Mouse (Mus musculus) left cerebral cortex, adult 2 months (tissue): Measurements from ENCODE around the gene Epb41l4b. TPM values are rescaled to one million over a fixed set of nuclear protein-coding genes. Genes with fewer than 3 reads are reported as not detected.

Experiments
- DNase-seq, 2 experiments: peaks; one replicate each; pipeline ENCODE4 v3.0.0; 2021 to 2022; ENCODE audit warnings: low spot score in 2 of 2, mixed read lengths in 1 of 2; ENCODE audit errors: extremely low spot score in 1 of 2
- H3K27ac ChIP-seq: fragments of 200-600 bp; 2 replicates; pipeline ENCODE4 v1.8.1; 2022
- H3K4me3 ChIP-seq: fragments of 200-600 bp; 2 replicates; pipeline ENCODE4 v1.8.1; 2022
- CTCF ChIP-seq: fragments of 200-600 bp; IDR thresholded peaks from 2 replicates; pipeline ENCODE4 v1.8.1; 2022; ENCODE audit warnings: antibody characterized with exemption, mild to moderate bottlenecking, moderate library complexity
- intact Hi-C: fragments of 180-260 bp; cut with DNase I; formaldehyde crosslinking; loops from one replicate; pipeline ENCODE4 v1.15.1; 2025
- total RNA-seq, 2 experiments: library from RNA; stranded (reverse); gene quantifications; 2 replicates each; pipeline ENCODE4 v1.2.3; 2021

Epb41l4b gene
- total RNA-seq, 2 experiments from 2014 or later = 37.7 to 42.8 TPM

DNA sequence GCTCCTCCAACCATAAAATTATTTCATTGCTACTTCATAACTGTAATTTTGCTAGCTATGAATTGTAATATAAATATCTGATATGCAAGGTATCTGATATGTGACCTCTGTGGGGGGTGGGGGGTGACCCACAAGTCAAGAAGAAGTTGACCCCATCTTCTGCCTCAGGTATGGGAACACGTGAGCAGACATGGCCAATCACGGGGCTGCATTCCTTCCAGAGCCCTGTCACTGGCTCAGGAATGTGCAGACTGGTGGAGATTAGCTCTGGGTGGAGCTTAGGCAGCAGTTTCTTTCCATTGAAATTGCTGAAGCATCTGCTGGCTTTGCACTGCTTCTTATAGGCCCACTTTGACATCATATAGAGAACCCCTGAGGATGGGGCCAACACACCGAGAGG is 4.9 kb upstream of the Epb41l4b start:
- H3K27ac ChIP-seq = no peak overlapping the region
- H3K4me3 ChIP-seq = no peak overlapping the region
- TF ChIP-seq CTCF = no peak
- intact Hi-C loops = loop anchor here (10.0 kb wide), 1 partner anchor 127 kb away; no protein-coding TSS in a partner anchor
- DNase-seq = no peak

DNA sequence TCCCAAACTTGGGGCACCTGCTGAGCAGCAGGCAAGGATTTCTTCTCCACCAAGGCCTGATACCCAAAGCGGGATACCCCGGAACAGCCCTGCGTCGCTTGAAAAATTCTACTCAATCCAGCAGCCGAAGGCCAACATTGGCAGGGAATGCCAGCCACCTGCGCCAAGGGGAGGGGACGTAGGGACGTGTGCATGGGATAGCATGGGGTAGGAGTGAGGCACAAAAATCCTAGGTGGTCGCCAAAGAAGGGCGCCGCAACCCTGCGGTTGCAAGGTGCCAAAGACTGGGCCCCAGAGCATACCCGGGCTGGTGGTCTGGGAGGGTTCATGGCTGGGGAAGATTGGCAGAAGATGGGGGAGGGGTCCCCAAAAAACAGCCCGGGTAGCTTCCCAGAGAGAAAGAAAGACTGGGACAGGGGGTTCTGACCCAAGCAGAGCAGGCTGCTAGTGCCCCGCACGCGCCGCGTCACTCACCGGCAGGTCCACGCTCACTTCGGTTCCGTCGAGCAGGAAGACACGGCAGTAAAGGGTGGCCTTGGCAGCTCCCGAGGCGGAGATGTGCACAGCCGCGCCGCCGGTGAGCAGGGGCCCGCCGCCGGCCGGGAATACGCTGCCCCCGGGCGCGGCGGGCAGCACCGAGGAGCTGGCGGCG is 737 bp downstream of the Epb41l4b start:
- TF ChIP-seq CTCF = no peak
- DNase-seq = peak in 1 of 2 experiments; percentile 40
- intact Hi-C loops = loop anchor here (1.0 to 10.0 kb wide), 3 partner anchors 77 to 132 kb away; no protein-coding TSS in a partner anchor
- H3K27ac ChIP-seq = peak overlapping the region; percentile 53; the same call in 1 of the 2 replicates
- H3K4me3 ChIP-seq = peak overlapping the region; percentile 71

DNA sequence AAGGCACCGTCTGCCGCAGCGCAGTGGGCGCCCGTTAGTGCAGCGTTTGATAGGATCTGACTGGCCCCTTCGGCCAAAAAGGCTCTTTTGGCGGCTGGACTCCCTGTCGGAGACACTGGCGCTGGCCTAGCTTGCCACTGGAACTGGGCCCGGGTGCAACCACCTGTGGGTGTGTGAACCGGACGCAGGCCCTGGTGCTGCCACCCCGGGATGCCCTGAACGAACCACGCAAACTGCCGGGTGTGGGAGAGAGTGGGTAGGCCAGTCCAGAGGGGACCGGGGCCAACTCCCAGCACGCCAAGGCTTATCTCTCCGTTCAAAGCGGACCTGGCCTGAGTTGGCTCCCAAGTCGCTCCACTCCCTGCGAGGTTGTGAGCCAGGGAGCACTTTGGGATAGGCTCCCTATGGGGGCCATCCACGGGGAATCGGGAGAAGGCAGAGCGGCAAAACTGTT is 1.3 kb downstream of the Epb41l4b start:
- intact Hi-C loops = loop anchor here (2.0 to 10.0 kb wide), 2 partner anchors 125 to 133 kb away; no protein-coding TSS in a partner anchor
- Histone ChIP-seq H3K4me3 (peak overlapping the region; percentile 71), H3K27ac (peak overlapping the region; percentile 53; the same call in 1 of the 2 replicates)
- no peak for TF ChIP-seq CTCF
- DNase-seq = peak; percentile 29 to 50

DNA sequence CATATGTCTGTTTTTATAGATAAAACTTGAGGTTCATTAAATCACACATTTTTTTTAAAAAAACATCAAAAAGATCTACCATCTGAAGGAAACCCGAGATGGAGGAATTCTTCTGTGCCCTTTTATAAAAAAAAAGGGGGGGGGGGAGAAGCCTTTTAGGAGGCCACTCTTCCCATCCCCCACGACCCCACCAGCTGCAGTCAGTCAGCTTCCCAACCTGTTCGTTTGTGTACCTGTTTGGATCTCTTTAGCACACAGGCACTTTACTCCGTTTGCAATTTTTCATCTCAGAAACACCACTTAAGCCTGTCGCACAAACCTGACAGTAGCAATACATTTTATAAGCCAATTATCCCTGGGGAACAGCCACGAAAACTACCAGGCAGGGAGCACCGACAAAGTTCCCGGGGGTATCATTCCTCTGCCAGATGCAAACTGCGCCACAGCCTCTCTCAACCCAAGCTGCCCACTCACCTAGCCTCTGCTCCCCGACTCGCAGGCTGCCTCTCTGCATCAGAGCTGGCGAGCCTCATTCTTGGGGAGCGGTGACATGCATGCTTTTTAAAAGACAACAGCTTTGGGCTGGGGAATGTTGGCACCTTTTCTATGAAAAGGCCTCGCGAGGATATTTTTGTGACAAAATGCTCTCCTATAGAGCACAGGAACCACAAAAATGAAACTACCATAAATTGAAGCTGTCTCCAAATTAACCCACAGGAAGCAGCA is 2.1 kb downstream of the Epb41l4b start:
- DNase-seq = peak in 1 of 2 experiments; percentile 28
- peak overlapping the region; percentile 53 for H3K27ac ChIP-seq
- intact Hi-C loops = loop anchor here (10.0 kb wide), 1 partner anchor 134 kb away; no protein-coding TSS in a partner anchor
- no peak for TF ChIP-seq CTCF
- H3K4me3 ChIP-seq = peak overlapping the region; percentile 71

DNA sequence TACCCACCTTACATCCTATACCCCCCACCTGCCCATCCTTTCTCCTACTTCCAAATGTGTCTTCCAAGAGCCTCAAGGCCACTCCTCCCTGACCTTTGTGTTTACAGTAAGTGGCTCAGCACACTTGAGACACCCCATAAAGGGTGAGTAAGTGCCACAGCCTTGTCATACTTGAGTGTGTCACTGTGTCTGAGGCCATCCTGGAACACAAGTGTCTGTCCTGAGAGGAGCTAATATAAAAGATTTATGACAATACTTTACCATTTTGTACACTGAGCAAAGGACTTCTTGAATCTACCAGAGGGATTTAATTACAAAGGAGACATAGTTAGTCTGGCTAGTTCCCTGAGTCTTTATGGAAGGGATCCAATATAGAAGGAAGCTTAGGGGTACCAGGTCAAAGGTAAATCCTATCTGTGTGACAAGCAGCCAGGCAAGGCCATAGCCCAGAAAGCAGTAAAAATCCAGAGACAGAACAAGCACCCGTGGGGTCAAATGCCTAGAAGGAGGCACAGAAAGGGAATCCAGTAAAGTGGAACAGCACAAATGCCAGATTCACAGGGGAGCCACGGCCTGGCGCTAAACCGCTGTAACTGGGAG is 2.9 kb downstream of the Epb41l4b start:
- intact Hi-C loops = loop anchor here (10.0 kb wide), 1 partner anchor 135 kb away; no protein-coding TSS in a partner anchor
- H3K4me3 ChIP-seq = no peak overlapping the region
- H3K27ac ChIP-seq = no peak overlapping the region

DNA sequence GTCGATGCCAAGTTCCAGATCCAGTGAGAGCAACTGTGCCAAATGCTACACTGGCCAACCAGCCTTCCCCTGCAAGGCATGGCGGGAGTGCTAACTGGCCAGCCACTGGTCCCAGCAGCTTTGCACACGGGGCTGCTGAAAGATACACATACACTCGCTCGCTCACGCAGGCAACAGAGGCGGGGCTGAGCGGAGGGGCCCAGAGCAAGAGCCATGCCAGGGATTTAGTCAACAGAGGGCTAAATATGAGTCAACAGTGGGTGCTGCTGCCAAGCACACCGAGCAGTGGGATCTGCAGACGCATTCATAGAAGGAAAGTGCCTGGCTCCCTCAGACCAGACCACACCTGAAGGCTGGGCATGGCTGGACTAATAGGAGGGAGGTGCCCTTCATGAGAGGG is 3.8 kb downstream of the Epb41l4b start:
- Histone ChIP-seq H3K4me3 (peak overlapping the region; percentile 5; the same call in 1 of the 2 replicates), H3K27ac (no peak overlapping the region)
- no peak for TF ChIP-seq CTCF
- intact Hi-C loops = loop anchor here (5.0 kb wide), 1 partner anchor 272 kb away; the partner anchor contains the start of gene Ctnnal1
- DNase-seq = peak in 1 of 2 experiments; percentile 37

More for the DNA sequence above, 2.9 kb downstream of the Epb41l4b start:
- no peak for TF ChIP-seq CTCF
- DNase-seq = no peak

DNA sequence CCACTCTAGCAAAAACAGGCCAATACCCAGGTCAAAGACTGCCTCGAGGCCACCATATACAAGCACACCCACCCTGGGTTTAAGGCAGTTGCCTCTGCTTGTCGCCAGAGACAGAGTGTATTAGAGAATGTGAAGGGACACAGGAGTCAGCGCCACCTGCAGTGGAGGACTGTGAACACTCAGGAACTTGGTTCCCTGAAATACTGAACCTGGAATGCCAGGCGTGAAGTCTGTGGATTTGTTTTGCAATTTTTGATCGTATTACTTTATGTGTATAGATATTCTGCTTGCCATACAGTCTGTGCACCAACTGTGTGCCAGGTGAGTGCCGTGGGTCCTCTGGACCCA is 5.2 kb downstream of the Epb41l4b start:
- intact Hi-C loops = loop anchor here (5.0 kb wide), 1 partner anchor 271 kb away; the partner anchor contains the start of gene Ctnnal1
- DNase-seq = no peak
- Histone ChIP-seq H3K4me3 (no peak overlapping the region), H3K27ac (no peak overlapping the region)
- TF ChIP-seq CTCF = no peak

DNA sequence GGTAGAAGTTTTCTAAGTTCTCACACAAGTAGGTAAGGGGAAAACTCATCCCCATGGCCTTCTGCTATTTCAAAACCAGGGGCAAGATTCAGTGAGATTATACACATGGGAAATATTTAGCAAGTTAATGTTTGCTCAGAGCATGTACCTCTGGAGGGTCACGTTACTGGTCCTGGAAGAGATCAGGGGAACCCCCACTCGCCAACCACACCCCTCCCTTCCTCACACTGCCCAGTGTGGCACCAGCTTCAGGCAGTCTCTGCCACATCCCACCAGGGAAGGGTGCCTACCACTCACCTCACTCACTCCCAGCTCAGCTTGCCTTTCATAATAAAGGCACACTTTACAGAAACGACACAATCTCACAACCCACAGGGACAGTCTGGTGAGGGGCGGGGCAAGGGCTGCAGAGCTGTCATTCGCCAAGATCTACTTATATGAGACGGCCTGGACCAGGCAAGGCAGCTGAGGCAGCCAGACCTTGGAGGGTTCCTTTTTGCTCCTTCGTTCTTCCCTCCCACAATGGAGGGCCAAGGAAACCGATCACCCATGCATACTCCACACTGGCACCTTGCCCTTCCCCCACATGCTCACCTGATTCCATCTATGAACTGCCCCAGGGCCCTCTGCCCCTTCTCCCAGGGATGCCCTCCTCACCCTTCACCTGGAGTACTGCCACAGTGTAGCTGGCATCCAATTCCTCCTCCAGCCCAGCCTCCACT is 5.7 kb downstream of the Epb41l4b start:
- no peak overlapping the region for H3K27ac ChIP-seq

DNA sequence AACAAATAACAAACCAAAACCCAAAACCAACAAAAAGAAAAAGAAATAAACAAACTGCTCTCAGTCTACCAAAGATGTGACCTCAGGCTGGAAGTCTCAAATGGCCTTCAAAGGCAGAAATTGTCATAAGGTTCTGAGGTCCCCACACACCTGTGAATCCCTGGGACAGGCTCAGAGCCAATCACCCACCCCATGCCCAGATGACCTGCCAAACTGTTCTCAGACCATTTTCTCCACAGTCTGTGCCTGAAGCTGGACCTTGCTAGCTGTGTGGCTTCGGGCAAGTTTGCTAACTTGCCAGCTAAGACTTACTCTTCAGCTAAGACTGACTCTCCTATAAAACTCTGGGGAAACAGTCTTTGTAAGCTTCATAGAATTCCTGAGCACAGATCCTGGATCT is 7.8 kb downstream of the Epb41l4b start:
- TF ChIP-seq CTCF = no peak
- intact Hi-C loops = loop anchor here (5.0 kb wide), 1 partner anchor 268 kb away; the partner anchor contains the start of gene Ctnnal1
- DNase-seq = no peak
- H3K4me3 ChIP-seq = no peak overlapping the region
- H3K27ac ChIP-seq = no peak overlapping the region

More for the DNA sequence above, 5.7 kb downstream of the Epb41l4b start:
- no peak overlapping the region for H3K4me3 ChIP-seq
- no peak for DNase-seq
- intact Hi-C loops = loop anchor here (5.0 kb wide), 1 partner anchor 270 kb away; the partner anchor contains the start of gene Ctnnal1
- no peak for TF ChIP-seq CTCF

DNA sequence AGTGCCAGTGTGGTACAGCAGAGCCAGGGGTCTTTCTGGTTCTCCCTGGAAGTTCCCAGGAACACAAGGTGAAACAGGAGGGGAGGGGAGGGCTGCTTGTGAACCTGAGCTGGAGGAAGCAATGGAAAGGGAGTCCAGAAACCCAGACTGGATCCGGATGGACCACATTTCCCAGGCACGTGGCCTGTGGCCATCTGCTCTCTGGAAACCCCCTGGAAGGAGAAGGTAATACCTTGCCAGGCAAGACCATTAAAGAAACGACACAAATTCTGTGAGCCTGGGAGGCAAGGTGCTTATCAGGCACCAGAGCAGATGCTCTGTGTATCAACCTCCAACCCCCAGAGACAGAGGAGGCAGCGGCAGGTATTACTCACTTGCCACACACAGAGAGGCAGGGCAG is 8.7 kb downstream of the Epb41l4b start:
- intact Hi-C loops = loop anchor here (5.0 kb wide), 1 partner anchor 183 kb away; no protein-coding TSS in a partner anchor
- no peak for DNase-seq
- Histone ChIP-seq H3K4me3 (no peak overlapping the region), H3K27ac (no peak overlapping the region)
- TF ChIP-seq CTCF = no peak

DNA sequence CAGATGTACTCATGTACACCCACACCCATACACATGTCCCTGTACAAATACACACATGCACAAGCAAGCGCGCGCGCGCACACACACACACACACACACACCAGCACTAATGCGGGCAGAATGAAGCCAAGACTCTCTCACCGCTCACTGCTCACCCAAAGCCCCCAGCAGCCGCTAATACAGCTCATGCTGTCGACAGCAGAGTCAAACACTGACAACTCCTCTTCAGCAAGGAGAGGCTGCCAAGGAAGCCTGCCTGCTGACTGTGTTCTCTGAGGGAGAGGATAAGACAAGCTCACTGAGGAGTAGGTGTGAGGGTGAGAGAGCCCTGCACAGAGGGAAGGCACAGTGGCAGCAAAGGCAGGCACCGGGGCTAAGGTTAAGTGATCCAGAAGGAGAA is 11.4 kb downstream of the Epb41l4b start:
- TF ChIP-seq CTCF = no peak
- Histone ChIP-seq H3K4me3 (no peak overlapping the region), H3K27ac (no peak overlapping the region; the same call in 1 of the 2 replicates)
- peak; percentile 32 to 46 for DNase-seq
- intact Hi-C loops = loop anchor here (5.0 kb wide), 1 partner anchor 185 kb away; no protein-coding TSS in a partner anchor
